Mouse (Mus musculus): ENCODE data around the gene Rasa2.
"Not testable (repeated sequence)": the region's sequence is repeated elsewhere in the genome, so short reads cannot be mapped to it uniquely, and the experiment has no call there.

The Rasa2 gene

GRCm38 (mm10) chr9:96631389-96632072 lies at the start of gene Rasa2:
Gene Rasa2, minus strand, starts transcription at chr9:96631617.
- peak; percentile 92 for DNase-seq (ENCODE audit: low spot score)

DNA sequence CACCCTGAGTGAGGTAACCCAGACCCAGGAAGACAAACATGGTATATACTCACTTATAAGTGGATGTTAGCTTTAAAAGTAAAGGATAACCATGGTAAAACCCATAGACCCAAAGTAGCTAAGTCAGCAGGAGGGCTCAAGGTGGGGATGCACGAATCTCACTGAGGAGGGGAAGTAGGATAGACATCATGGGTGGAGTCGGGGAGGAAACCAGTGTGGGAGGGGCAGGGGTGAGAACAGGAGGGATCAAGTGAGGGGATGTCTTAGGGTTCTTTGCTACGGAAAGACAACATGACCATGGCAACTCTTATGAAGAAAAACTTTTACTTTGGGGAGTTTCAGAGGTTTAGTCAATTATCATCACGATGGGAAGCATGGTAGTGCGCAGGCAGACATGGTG lies 47.2 kb upstream of the Rasa2 start:
- no peak for DNase-seq (ENCODE audit: low spot score)

DNA sequence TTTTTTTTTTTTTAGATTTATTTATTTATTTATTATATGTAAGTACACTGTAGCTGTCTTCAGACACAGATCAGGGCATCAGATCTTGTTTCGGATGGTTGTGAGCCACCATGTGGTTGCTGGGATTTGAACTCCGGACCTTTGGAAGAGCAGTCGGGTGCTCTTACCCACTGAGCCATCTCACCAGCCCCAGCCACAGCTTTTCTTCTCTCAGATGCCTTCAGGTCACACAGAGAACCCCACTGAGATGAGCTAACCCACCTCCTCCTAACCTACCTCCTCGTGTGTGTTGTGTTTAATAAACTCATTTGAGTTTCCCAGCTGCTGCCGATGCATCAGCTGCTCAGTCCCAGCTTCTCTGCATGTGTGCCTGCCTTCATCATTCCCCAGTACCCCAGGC lies 46.3 kb upstream of the Rasa2 start:
- DNase-seq (ENCODE audit: low spot score): not testable (repeated sequence)

DNA sequence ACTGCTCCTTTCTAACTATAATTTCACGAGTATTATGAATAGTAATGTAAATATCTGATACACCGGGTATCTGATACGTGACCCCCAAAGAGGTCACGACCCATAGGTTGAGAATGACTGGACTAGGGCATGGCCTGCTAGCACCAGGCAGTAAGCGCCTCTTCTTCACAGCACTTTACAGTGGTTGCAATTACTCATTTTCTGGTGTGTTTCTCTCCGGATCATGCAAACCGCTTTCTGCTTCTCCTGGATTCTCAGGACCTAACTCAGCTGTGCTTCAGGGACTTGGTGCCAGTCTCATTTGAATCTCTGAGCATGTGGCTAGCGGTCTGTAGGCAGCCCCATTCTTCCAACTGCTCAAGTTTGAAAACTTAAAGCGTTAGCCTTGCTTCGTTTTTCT lies 45.3 kb upstream of the Rasa2 start:
- no peak for DNase-seq (ENCODE audit: low spot score)

DNA sequence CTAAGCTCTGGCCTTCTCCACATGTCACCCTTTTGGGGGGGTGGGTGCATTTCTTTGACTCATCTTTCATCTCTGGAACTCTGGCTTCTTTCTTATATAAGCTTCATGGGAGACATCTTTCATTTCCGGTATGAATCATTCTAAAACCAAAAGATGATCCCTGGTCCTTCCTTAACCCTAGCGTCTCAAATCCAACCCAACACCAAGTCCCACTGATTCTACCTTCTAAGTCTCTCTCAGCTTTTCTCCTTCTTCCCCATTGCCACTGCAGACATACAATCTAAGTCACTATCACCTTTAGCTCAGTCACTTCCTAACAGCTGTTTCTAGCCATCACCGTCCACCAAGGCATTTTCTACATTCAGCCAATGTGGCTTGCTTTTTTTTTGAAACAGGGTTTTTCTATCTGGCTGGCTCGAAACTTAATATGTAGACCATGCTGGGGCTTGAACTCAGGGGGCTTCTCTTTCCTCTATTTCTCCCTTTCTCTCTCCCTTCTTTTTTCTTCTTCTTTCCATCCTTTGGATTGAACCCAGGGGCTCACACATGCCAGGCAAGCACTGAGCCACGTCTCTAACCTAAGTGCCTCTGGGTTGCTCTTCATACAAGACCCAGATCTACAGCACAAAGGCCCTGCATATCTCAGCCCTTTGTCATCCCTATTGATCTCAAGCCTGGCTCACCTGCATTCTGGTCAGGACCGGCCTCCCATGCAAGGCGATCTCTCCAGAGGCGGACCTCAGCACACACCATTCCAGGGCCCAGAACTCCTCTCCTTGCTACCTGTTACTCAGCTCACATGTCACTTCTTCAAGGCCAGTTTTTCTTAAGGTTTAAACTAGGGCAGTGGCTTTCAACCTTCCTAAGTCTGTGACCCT lies 44.6 kb upstream of the Rasa2 start:
- no peak for DNase-seq (ENCODE audit: low spot score)

DNA sequence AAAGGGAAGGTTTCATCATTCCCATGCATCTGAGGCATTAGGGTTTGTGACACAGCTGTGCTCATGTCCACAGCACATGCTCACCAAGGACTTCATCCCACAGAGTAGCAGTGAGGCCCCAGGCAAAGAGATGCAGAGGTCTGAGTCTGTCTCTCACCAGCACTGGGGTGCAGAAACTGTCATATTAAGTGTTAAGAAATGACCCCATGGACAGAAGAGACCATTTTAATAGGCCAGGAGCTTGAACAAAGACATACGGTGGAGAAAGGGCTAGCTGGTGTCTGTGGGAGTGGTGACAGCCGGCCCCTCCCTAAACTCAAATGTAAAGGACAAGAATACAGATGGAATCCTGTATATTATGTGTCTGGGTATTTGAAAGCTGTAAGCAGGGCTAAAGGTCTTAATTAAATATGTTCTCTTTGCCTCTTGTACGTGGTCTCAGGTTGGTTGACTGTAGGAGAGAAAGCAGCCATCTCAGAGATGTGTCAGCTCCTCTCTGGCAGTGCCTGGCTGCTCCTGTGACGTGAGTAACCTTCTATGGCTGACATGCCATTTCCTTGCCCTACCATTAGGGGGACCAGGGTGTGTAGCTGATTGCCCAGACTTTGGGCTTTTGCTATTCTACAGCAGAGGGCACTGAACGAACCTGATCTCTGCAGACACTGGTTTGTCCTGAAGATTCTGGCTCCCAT lies 43.8 kb upstream of the Rasa2 start:
- DNase-seq (ENCODE audit: low spot score): peak; percentile 85

DNA sequence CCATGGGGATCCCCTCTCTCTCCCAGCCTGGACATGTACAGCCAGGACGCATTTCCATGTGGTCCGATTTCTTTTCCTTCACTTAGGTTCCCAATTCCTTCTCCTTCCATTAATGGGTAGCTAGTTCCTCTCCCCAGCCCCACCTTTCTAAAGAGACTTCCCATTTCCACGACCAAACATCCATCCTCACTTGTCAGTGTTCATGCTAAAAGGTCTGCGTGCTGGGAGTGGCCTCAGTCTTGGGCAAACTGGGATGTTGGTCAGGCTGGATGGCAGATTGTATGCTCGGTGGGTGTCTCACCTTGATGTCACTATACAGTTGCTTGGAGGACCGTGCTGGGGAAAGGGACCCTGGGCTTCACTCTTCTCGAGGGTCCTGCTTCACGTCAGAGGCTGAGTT lies 42.9 kb upstream of the Rasa2 start:
- no peak for DNase-seq (ENCODE audit: low spot score)

GRCm38 (mm10) chr9:96672466-96672865 lies 41.0 kb upstream of the Rasa2 start:
- DNase-seq (ENCODE audit: low spot score): no peak

DNA sequence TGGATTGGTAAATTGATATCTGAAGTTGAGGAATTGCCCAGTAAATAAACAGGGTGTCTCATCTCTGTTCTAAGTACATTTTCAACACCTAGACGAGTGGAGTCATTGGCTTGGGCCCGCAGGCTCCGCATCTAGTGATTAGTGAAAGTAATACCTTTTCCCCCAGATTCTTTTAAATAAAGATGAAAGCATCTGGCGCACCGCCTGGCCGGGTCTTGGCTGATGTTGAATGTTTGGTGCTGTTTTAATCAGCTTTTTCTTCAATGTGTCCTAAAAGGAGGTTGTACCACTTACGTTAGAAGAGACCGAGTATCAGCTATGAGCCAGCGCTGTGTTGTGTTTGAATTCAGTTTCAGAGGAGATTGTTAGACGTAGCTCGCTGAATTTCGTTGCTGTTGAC lies 39.8 kb upstream of the Rasa2 start:
- DNase-seq (ENCODE audit: low spot score): no peak

- peak; percentile 98 for DNase-seq (ENCODE audit: low spot score)
These were observed 38.5 kb upstream of the Rasa2 start for GRCm38 (mm10) chr9:96669877-96670276.

DNA sequence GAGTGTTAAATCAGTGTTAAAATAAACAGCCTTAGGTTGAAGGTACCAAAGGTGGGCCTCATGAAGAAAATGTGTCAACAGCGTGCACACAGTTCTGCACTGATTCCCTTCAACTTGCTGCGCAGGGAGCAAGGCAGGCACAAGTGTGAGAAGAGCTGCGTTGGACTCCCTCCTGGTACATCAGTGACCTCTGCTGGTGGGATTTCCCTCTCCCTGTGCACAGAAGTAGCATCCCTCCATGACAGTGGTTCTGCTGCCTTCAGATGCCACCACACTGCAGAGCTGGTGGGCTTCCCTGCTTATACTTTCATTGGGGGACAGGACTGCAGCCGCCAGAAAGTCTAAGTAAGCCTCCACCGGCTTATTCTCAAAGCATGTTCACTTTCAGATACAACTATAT lies 37.2 kb upstream of the Rasa2 start:
- DNase-seq (ENCODE audit: low spot score): peak; percentile 85

DNA sequence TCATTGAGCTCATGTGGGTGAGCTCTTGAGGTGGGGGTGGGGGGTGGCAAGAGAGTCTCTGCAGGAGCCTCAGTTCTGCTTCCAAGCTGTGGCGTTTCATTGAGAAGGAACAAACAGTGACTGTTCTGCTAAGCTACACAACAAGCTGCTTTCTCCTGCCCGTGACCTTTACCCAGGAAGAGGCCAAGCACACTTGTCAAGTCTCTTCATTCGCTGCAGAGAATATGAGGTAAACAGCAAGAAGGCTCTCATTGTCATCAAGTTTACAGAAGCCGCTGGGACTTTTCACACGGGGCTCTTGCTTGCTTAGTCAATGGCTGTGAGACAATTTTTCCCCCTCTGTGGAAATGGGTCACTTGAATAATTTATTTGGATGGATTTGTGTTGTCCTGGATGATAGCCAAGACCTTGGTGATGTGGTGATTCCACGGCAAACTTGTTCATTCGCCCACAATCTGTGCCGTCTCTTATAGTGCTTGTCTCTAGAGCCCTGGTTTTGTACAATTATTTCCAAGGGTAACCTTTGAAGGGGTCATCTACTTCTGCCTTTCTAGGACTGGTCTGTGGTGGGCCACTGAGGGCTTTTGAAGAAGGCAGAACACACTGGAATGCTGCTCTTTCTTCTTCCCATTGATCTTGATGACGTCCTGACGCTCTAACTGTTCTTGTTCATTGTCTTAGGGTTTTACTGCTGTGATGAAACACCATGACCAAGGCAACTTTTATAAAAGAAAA lies 29.3 kb upstream of the Rasa2 start:
- peak; percentile 28 for DNase-seq (ENCODE audit: low spot score)

GRCm38 (mm10) chr9:96659801-96660200 lies 28.4 kb upstream of the Rasa2 start:
- no peak for DNase-seq (ENCODE audit: low spot score)

DNA sequence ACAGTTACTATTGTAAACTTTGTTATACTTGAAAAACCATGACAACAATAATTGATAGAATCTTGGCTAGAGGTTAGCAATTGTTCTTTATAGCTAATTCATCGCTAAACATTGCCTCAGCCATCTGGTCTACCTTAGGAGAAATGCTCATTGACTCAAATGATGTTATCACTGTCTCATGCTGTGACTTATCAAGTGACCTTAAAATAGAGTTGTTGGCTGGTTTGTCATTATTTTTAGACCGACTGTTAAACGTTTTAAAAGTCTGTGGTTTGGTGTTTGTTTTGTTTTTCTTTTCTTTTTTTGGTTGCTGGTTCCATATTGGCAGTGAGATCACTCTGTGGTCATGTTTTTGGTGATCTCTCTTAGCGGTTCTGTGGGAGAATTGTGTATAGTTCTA lies 22.1 kb upstream of the Rasa2 start:
- no peak for DNase-seq (ENCODE audit: low spot score)

DNA sequence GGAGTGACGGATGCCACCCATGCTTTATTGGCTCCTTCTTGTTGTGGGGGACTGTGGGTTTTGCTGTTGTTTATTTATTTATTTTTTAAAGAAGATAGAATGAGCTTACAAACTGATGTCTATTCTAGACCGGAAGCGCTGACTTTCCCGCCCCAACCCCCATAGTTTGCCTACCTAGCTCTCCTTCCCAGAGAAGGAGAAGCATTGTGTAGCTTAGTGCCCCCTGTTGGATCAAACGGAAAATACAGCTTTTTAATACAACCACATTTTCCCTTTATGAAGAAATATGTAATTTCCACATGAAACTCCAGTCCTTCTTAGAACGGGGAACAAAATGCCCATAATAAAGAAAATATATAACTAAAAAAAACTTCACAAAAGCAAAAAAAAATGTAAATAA lies 21.3 kb upstream of the Rasa2 start:
- peak; percentile 60 for DNase-seq (ENCODE audit: low spot score)

DNA sequence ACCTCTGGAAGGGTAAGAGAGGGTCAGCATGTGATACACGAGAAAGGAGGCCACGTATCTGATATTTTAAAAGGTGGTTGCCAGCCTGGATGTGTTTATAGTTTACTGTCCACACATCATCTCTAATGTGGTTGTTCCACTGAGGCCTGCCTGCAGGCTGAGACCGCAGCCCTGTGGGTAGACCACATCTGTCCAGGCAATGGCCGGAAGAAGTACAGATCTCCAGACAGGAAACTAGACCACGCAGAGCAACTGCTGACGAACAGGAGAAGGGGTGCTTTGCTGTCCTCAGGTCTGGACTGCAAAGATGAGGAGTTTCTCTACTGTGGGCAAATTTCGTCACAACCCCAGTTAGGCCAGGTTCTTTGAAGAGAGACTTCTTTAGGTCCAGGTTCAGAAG lies 19.4 kb upstream of the Rasa2 start:
- DNase-seq (ENCODE audit: low spot score): no peak

DNA sequence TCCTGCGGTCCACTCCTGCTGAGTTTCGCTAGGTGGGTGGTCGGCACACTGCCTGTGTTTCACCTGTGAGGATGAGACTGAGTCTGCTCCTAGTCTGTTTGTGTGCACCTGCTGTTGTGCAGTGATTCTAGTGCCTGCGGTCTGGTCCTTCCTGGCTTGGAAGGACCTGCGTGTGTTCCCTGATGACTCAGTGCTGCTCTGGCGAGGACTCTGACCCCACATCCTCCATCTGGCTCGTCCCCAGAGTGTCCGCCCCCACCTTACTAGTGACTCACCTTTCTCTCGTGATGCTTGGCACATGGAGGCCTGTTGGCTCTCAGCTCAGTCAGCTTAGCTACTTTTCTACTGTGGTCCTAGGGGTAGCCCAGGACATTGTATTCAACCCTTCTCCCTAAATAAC lies 18.5 kb upstream of the Rasa2 start:
- DNase-seq (ENCODE audit: low spot score): no peak

DNA sequence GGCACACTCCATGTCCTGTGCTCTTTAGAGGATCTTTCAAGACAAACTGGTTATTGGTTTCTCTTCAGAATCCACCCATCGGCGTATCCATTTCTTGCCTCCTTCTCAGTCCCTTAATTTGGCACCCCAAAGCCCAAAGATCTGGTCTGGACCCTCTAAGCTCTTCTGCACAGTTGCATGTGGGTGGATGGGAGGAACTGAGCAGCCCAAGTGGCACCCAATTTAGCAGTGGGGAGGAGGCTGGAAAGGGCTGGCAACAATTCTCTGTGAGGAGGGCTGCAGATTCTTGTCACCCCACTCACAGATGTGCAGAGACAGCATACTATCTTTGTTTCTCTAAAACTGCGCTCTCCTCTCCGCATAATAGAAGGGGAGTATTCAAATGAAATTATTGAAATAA lies 17.9 kb upstream of the Rasa2 start:
- no peak for DNase-seq (ENCODE audit: low spot score)

DNA sequence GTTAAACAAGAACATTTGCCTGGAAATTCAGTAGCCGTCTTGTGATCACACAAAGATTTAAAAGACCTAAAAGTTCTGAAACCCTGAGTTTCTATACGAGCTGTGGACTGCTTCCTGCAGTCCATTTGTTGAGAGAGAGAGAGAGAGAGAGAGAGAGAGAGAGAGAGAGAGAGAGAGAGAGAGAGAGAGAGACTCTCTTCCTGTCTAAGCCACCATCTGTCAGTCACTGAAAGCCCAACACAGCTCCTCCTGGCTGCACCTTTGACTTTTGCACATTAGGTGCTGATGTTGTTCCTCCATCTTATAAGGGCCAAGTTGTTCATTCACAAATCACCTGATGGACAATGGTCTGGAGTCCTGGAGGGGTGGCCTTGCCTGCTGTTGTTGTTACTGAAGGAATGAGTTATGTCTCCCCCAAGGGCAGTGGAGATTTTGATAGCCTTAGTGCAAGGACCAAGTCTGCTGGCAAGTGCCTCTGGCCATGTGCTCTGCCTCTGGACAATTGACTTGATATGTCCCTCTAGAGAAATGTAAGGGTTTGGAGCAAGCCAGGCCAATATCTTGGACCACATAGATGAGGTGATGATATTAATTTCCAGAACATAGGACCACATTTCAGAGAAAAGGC lies 15.4 kb upstream of the Rasa2 start:
- no peak for DNase-seq (ENCODE audit: low spot score)

DNA sequence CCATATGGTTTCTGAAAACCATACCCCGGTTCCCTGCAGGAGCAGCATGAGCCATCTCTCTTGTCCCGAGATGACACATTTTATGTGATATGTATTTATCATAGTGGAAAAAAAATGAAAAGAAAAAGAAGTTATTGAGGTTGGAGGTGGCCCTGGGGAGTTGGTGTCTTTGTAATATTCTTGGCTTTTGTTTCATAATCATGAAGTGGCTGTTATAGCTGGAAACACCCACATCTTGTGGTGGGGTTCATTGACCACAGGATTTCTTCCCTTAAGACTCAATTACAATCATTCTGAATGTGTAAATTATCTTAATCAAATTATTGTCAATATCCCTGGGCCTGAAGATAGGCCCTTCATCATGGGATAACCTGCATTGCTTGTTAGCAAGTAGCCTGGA lies 13.4 kb upstream of the Rasa2 start:
- no peak for DNase-seq (ENCODE audit: low spot score)

GRCm38 (mm10) chr9:96644002-96644401 lies 12.6 kb upstream of the Rasa2 start:
- DNase-seq (ENCODE audit: low spot score): not testable (repeated sequence)

DNA sequence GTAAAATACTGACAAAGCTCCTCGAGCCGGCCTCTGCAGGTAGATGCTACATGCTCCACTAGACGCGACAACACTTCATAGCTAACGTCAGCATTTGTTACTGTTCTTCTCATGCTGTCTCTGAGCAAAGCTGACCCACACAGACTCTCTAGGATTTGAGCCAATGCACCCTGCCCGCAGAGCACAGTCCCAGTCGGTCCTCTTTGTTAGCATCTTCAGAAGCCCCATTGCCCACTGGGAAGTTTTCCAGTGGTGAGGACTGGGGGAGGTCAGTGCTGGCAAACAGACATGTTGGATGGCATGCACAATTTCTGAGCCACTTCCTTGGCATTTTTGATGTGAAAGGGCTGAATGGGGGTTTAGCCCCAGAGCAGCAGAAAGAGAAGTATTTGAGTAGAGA lies 8.0 kb upstream of the Rasa2 start:
- no peak for DNase-seq (ENCODE audit: low spot score)

Measured in retina, embryonic 14.5 days (tissue).